Comparison of ENCODE assay signal across 8 mouse cellular contexts in the genomic region with DNA sequence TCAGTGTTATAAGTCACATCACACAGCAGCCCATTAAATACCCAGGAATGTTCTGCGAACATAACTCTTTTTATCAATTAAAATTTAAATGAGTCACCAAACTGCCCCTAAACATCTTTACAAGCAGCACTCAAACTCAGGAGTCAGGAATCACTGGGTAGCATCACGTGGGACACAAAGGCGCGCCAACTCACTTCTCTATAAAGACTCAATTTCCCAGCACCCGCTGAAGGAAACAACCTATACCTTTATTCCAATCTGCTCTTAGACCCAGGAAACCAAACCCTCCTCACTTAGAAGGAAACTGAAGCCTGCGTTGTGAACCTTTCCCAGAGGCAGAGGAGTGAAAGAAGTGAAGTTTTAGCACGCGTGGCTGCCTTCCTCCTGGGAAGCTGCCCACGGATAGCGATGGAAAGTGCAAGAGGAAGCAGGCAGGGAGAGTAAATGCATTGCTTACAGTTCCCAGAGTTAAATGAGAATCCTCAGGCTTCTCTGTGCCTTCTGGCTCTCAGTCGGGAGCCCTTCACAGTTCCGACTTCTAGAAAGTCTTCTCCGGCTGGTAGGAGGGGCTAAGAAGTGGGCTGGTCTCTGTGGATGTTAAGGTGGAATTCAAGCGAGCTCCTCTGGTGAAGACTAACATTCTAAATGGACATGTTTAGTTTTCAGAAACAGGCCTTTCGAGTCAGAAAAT. TPM values are rescaled to one million over a fixed set of nuclear protein-coding genes. Genes with fewer than 3 reads are reported as not detected.
A peak's percentile ranks its signal among the peaks of the same experiment; 100 is the strongest.
DNase-seq lines count a peak whose midpoint lies in the region; ATAC-seq lines count a peak whose summit lies in the region.

TSS of gene Pla2g4a (minus strand) at position 557 of the 691 bp plus-strand sequence.

- intact Hi-C loops in heart, postnatal 14 days (cut with DNase I): no loop called here

- no peak within 1 kb of the TSS for H3K27ac ChIP-seq in forebrain, embryonic 13.5 days

- no peaks in the 10 kb centered on the region for H3K4me1 ChIP-seq in forebrain, embryonic 13.5 days

- H3K36me3 ChIP-seq in forebrain, embryonic 13.5 days (ENCODE audit: poor library complexity, severe bottlenecking): no peaks in the 10 kb centered on the region

- WGBS in forebrain, embryonic 13.5 days: 27% methylated on average over 15 of the region's 15 CpGs
- 1% methylated on average over 15 of the region's 15 CpGs for WGBS in large intestine, adult 2 months

- peak; percentile 48; the same call in 1 of the 2 replicates for ATAC-seq in forebrain, embryonic 13.5 days

- H3K27me3 ChIP-seq in forebrain, embryonic 13.5 days: no peaks in the 10 kb centered on the region

- H3K4me3 ChIP-seq in forebrain, embryonic 13.5 days: peak within 1 kb of the TSS; percentile 12

- no peak within 1 kb of the TSS for H3K9ac ChIP-seq in forebrain, embryonic 13.5 days

- H3K9me3 ChIP-seq in forebrain, embryonic 13.5 days (replicated peaks): no peaks in the 10 kb centered on the region

- peak; percentile 62 for DNase-seq in 3134 (ENCODE audit: extremely low read depth, insufficient read length, low spot score)
- DNase-seq in adrenal gland, postnatal 14 days: peak; percentile 17
- DNase-seq in heart, postnatal 14 days: peak; percentile 25 to 42
- DNase-seq in large intestine, adult 2 months (ENCODE audit: low read depth, low spot score): peak; percentile 65
- peak; percentile 79 for DNase-seq in lung, postnatal 36 days
- peak; percentile 37 for DNase-seq in retina, embryonic 14.5 days (ENCODE audit: low spot score)
- peak; percentile 53 to 56 for DNase-seq in urinary bladder, postnatal 36 days (ENCODE audit: low spot score in 2 of 2)

- H3K4me2 ChIP-seq in forebrain, embryonic 13.5 days: peak within 1 kb of the TSS; percentile 52

RNA-seq across cellular contexts. Expression of gene Pla2g4a, which starts in this region (rescaled TPM):
- total RNA-seq in adrenal gland, postnatal 14 days (2021): 5.3 and 7.4 TPM in 2 replicates
- polyA plus RNA-seq in forebrain, embryonic 13.5 days (2015; fragmentation: Nextera tagmentation; extraction: Ambion mirVana): 1.1 and 1.6 TPM in 2 replicates
- total RNA-seq in heart, postnatal 14 days (2021): 1 to 10 TPM; 3.4 to 3.8 TPM
- polyA plus RNA-seq in large intestine, adult 2 months (2012; rRNA removed): 3.0 and 3.5 TPM in 2 replicates

Comparison
In these comparisons a context has a peak if more than half of its experiments do, and no peak if none do; other contexts are left out.
1. DNase-seq: peak in every context shown above with its lines; median percentile 79 in lung, postnatal 36 days; 65 in large intestine, adult 2 months; 62 in 3134; 54 in urinary bladder, postnatal 36 days; 37 in retina, embryonic 14.5 days; 34 in heart, postnatal 14 days; 17 in adrenal gland, postnatal 14 days.